Mouse (Mus musculus) E14TG2a.4 (cell line): ENCODE data around the gene Iba57.

Source experiments
- H3K27me3 ChIP-seq: 2 replicates; pipeline ENCODE4 v1.6.1; 2014; ENCODE audit warnings: low read length, control low read depth; ENCODE audit not compliant: insufficient read depth
- H3K36me3 ChIP-seq: 2 replicates; pipeline ENCODE4 v1.6.1; 2014; ENCODE audit warnings: low read length, control low read depth; ENCODE audit not compliant: insufficient read depth
- H3K4me1 ChIP-seq: replicated peaks from 2 replicates; pipeline ENCODE4 v1.6.1; 2014; ENCODE audit warnings: low read depth, low read length, control low read depth
- H3K4me3 ChIP-seq: replicated peaks from 2 replicates; pipeline ENCODE4 v1.5.1; 2014; ENCODE audit warnings: mild to moderate bottlenecking, low read length
- H3K9me3 ChIP-seq: 2 replicates; pipeline ENCODE4 v1.6.1; 2014; ENCODE audit warnings: low read length, control low read depth
- CTCF ChIP-seq: conservative IDR thresholded peaks from 2 replicates; pipeline ENCODE4 v1.5.1; 2014; ENCODE audit warnings: low read length
- NANOG ChIP-seq: IDR thresholded peaks from 2 replicates; pipeline ENCODE4 v1.6.1; 2014; ENCODE audit warnings: borderline replicate concordance, low read length, mixed read lengths
- POU5F1 ChIP-seq: IDR thresholded peaks from 2 replicates; pipeline ENCODE4 v1.6.1; 2014; ENCODE audit warnings: low read length, borderline replicate concordance

The Iba57 gene

DNA sequence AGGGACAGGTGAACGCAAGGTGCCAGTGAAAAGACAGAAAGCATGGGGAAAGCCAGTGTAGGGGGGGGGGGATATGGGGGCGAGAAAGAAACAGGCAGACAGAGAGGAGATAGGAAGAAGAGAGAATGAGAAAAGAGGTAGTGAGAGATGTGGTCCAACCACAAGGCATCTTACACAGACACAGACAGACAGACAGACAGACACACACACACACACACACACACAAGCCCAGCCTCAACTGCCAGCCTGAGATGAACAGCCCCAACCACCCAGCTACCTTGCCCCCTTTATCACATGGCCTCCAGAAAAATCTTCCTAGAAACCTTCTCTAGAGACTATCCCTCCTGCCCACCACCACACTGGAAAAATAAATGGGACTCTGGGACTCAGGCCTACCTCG is 31.5 kb downstream of the Iba57 start:
- Histone ChIP-seq H3K9me3 (no peaks in the 10 kb centered on the region), H3K36me3 (no peaks in the 10 kb centered on the region), H3K4me1 (peaks cover 28% of the 10 kb centered on the region), H3K27me3 (peaks cover 71% of the 10 kb centered on the region), H3K4me3 (no peak overlapping the region)
- TF ChIP-seq CTCF: no peak
- TF ChIP-seq POU5F1: no peak
- TF ChIP-seq NANOG: no peak

DNA sequence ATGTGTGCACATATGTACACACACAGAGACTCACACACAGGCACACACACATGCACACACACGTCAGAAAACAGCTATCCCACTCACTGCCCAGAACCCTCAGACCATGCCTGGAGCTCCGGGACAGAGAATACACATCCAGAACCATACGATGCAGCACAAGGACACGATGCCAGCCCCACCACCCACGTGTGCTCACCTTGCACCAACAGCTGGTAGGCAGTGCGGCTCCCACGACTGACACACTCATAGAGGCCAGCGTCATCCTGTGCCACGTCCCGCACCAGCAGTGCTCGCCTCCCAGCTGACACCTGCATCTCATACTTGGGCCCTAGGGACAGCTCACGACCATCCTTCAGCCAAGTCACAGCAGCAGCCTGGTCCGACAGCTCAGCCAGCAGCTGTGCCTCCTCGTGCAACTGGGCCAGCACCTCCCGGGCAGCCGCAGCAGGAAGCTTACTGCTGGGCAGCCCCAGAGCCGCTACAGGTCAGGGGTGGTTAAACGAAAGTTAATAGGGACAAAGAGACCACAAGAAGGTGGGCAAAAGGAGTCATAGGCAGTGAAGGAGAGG is 32.1 kb downstream of the Iba57 start:
- H3K36me3 ChIP-seq: no peaks in the 10 kb centered on the region
- TF ChIP-seq CTCF: no peak
- TF ChIP-seq POU5F1: no peak
- TF ChIP-seq NANOG: no peak
- H3K27me3 ChIP-seq: peaks cover 65% of the 10 kb centered on the region
- H3K9me3 ChIP-seq: no peaks in the 10 kb centered on the region
- 0 out of 2 replicates have a peak overlapping the region, but pooled peaks have one; percentile 17 for H3K4me3 ChIP-seq
- peaks cover 28% of the 10 kb centered on the region for H3K4me1 ChIP-seq

DNA sequence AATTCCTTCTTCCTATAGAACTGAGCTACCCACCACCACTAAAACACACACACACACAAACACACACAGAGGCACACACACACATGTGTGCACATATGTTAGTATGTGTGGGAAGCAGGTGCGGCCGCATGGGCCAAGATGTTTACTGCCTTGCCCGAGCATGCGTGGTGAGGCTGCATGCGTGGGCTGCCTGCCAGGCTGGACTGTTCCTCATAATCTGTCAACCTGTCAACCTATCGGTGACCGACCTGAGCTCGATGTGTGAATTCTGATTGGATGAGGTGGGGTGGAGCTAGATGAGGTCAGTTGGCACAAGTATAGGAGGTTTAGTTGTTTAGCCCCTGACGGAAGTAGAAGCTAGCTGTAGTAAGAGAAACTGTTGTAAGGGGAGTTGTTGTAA is 32.8 kb downstream of the Iba57 start:
- H3K36me3 ChIP-seq: no peaks in the 10 kb centered on the region
- H3K9me3 ChIP-seq: no peaks in the 10 kb centered on the region
- peaks cover 22% of the 10 kb centered on the region for H3K4me1 ChIP-seq
- TF ChIP-seq NANOG (no peak), POU5F1 (no peak), CTCF (no peak)
- no peak overlapping the region for H3K4me3 ChIP-seq
- H3K27me3 ChIP-seq: peaks cover 58% of the 10 kb centered on the region

DNA sequence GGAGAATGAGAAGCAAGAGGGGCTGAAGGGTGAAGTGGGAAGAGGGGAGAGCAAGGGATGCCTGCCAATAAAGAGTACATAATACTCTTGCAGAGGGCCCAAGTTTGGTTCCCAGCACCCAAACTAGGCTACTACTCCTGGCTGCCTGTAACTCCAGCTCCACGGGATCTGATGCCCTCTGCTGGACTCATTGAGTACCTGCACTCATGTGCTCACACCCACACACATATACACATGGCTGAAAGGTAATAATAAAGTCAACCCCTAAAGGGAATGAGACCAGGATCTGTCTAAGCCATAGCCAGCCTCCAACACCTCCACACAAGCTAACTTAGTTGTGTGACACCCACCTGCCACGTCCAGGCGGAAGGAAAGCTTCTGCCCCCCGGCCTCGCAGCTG is 57.6 kb downstream of the Iba57 start:
- Histone ChIP-seq H3K27me3 (peaks cover 11% of the 10 kb centered on the region; the same call in 1 of the 2 replicates), H3K9me3 (peaks cover 7% of the 10 kb centered on the region), H3K4me1 (peaks cover 4% of the 10 kb centered on the region), H3K36me3 (no peaks in the 10 kb centered on the region), H3K4me3 (no peak overlapping the region)
- TF ChIP-seq CTCF (peak; percentile 46), POU5F1 (no peak)
